ENCODE assay signal across 20 mouse cellular contexts in the genomic region with DNA sequence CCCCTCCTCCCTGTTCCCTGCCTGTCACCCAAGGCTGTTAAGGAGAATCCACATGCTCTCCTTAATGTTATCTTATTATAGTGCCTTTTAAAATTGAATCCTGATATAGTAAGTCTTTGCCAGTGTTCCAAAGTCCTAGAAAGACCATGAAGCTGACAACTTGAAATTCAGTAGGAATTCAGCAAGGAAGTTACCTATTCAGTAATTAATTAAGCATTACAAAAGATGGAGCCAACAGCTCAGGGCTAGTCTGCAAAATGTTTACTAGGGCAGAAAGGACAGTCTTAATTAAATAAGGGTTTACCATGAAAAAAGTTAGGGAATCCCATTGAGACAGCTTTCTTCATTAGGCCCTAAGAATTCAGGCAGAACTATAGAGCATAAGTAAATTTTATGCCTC. TPM values are rescaled to one million over a fixed set of nuclear protein-coding genes. Genes with fewer than 3 reads are reported as not detected.
DNase-seq lines count a peak whose midpoint lies in the region.
"Had no signal": no experiment of that assay in that cellular context is flagged by ENCODE, and none has a peak within 500 bp of the region (broad histone marks: within the 10 kb centered on the region; RNA-seq: fewer than 3 reads in every experiment).

No protein-coding gene starts in this region.

- peak; percentile 26 for DNase-seq in kidney, adult 11 months
- DNase-seq in kidney, postnatal 25 days: no peak
- peak; percentile 85 for DNase-seq in kidney, adult 9 months
- DNase-seq in kidney, postnatal 14 days: no peak
- peak; percentile 4 for DNase-seq in ZHBTc4 (ENCODE audit: low read depth, low spot score)
- no peak for DNase-seq in layer of hippocampus, adult 8-10 months (ENCODE audit: low spot score in 2 of 2)
- DNase-seq: adrenal gland, adult 2 months; adrenal gland, postnatal 10 days; adrenal gland, postnatal 25 days; B cell, adult 2 months; cerebellum, adult 11 months; cerebellum, adult 18-20 months; cerebellum, adult 8-10 months; cerebellum, adult 9-11 months; cerebellum, postnatal 14 days; cerebellum, postnatal 36 days; embryo, embryonic 11 days had no signal

RNA-seq across cellular contexts. Expression of a gene that starts 31.9 kb away (rescaled TPM):
- total RNA-seq in layer of hippocampus, adult 8-10 months (2022): not detected
- total RNA-seq: adrenal gland, postnatal 25 days; CH12.LX; common myeloid progenitor, adult 5-6 weeks; MEL had no signal

Comparison
In these comparisons a context has a peak if more than half of its experiments do, and no peak if none do; other contexts are left out.
1. DNase-seq: peak in kidney, adult 11 months (single experiment), kidney, adult 9 months (single experiment) and ZHBTc4 (single experiment); none in kidney, postnatal 25 days (0 of 2), kidney, postnatal 14 days (single experiment) and layer of hippocampus, adult 8-10 months (0 of 2).